Mouse (Mus musculus) cerebellum, postnatal 10 days (tissue): Measurements from ENCODE around the gene Apip.

Experiments used
- DNase-seq, 2 experiments: peaks; one replicate each; pipeline ENCODE4 v3.0.0; 2021; ENCODE audit warnings: mixed read lengths in 2 of 2

Apip gene

DNA sequence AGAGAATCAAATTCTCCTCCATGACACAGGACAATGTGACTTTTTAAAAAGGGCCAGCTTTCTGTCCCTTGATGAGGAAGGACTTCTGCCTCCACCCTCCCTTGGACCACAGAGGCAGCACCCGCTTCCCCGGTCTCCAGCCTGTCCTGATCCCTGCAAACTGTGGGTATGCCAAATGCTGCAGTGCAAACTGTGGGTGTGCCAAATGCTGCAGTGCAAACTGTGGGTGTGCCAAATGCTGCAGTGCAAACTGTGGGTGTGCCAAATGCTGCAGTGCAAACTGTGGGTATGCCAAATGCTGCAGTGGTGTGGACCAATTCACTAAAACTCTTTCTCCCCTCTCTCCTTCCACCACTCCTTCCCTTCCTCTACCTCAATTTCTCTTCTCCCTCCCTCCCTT, 32.7 kb downstream of the Apip start:
- DNase-seq = peak; percentile 49 to 54

DNA sequence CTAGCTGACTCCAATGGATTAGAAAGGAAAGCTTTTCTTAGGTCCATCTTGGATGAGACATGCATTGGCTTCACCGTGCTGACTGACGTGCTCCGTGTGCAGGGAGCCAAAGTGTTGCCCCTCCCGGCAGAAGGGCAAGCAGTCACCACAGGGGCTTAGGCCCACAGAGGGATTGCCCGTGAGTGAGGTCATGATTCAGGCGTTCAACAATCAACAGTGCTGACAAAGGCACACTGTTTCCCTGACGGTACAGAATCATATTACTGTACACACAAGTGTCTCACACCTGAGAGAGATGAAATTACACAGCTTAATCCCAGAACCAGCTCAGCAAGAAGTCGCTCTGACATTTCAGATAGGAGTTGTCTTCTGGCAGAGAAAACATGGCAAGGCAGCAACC, 38.2 kb downstream of the Apip start:
- no peak for DNase-seq

DNA sequence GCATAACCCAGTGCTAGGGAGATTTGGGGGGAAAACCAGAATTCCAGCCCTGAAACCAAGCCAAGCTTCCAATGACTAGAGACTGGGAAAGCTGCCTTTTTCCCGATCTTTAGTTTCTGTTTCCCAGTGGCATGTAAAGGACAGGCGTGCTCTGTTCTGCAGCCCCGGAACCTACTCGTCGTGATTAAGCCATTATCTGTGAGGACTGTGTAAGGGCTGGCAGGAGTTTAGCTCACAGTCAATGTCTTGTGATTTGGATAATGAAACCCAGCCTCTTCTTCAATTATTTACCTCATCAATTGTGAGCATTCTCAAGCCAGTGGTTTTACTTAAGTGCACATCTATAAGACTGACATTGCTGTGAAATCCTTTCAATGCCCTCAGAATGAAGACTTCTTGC, 43.7 kb downstream of the Apip start:
- no peak for DNase-seq

DNA sequence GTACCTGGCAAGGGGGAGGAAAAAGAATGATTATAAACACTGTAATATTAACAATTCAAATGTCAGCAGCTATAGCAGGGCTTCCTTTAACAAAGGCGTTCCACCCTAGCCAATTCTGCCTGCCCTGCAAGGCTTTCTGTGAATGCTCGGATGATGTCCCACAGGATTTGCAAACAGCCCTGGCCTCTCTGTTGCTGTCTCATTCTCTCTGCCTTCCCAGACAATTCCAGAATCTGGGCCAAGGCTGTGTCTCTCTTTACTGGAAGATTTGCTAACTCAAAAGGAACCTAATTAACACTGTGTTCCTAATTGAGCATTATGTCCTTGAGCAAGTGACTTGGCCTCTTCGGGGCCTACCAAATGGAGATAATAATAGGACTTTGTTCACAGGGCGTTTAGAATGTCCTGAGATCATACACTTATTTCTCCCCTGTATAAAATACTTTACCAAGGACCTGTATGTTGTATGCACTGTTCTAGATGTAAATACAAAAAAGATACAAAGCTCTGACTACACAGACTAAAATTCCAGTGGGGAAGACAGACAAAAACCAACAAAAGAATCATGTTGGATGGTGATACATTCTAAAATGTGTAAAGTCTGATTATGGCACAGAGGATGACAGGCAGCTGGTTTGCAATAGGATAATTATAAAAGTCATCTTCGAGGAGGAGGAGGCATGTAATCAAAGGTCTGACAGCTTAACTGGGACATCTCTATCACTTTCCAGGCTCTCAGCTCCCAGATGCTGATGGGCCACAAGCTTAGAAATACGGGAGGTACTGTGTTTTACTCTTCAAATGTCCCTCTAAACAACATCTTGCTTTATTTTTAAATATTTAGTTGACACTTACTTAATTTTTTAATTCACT, 45.1 kb downstream of the Apip start:
- no peak for DNase-seq

DNA sequence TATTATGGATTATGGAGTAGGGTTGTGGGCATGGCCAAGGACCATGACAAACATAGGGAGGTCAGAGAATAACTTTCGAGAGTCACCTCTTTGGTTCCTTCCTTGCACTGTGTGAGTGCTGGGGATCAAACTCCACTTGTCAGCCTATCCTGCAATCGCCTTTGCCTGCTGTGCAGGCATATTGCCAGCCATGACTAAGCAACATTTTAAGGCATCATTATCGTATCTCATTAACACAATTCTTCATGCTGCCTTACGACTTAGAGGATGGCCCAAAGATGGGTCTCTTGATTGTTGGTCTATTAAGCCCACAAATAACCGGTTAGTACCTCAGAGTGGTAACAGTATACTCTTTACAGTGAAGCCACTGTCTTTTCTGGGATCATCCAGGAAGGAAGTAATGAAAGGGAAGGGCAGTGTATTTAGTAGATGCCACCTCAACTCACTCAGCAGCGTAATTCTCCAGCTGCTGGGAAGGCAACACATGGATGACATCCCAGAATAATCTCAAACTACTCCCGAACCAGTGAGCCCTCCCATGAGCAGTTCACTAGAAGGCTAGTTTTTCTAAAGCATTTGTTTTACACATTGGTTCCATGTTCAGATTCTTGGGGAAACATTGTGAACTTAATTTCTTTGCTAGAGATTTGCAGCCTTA, 45.9 kb downstream of the Apip start:
- DNase-seq = peak in 1 of 2 experiments; percentile 9

DNA sequence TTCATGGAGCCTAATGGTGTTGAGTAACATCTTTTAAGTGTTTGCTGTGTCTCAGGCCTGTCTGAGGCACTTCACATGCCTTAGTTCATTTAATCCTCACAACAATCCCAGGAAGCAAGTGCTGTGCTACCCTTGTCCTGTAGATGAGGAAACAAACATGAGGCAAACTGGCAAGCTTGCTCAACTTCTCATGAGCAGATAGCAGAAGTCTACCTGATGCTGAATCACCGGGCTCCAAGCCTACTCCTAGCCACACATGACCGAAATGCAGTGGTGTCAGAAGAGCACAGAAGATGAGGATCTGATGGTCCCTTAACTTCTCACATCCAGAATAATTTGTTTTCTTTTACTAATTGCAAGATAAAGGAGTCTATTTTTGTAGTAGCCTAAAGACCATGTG, 56.2 kb downstream of the Apip start:
- DNase-seq = no peak

DNA sequence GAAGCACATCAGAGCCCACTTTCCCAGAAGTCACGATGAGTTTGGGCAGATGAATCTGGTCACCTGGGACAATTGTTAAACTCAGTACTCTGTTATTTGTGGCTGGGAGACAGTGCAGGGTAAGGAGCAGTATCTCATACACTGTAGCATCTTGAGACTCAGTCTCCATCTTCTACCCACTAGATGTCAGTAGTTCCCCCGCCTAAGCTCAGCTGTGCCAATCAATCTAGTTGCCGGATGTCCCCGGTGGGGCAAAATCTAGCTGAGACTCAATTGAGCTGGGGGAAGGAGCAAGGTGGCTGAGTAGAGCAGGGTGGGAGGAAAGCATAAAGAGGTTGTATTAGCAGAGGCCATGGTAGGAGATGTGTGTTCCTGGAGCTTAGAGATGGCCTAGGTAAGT, 57.7 kb downstream of the Apip start:
- peak; percentile 52 to 56 for DNase-seq

DNA sequence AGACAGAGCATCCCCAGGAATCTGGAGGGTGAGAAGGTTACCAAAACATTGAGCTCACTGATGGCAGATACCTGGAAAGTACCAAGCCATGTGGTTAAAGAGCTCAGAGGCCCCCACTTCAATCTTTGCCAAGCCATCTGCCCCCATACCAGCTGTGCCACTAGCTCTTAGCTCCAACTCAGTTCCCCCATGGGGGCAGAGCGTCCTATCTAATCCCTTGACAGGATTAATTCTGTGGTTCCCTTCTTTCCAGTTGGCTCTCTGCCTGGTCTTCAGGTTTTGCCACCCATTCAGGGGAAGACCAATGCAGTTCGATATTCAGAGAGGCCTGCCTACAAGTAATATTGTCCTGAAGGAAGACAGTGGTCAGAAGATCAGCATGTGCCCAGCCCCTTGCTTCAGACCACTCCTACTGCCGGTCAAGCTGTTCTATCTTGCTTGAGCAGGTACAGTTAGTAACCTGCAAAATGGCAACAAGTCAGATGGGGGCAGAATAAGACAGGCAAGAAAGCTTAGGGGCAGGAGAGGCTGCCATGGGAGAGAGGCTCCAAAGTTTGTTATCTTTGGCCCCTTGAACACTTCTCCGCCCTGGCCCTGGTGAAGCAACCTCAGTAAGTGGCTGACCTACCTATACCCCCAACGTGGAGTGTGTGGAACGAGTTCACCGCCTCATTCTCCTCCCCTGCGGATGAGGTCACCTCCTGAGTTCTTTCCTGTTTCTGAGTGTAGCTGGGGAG, 65.2 kb downstream of the Apip start:
- DNase-seq = peak; percentile 78 to 83
